Mouse (Mus musculus) C2C12 (cell line): ENCODE data around the gene Pik3cd. TPM values are rescaled to one million over a fixed set of nuclear protein-coding genes. Genes with fewer than 3 reads are reported as not detected.

Source experiments
- H3K27me3 ChIP-seq: one replicate; pipeline ENCODE4 v1.6.1; 2011; ENCODE audit not compliant: control insufficient read depth, insufficient read depth, insufficient read length
- H3K36me3 ChIP-seq: one replicate; pipeline ENCODE4 v1.6.1; 2011; ENCODE audit not compliant: control insufficient read depth, insufficient read depth
- H3K4me3 ChIP-seq: one replicate; pipeline ENCODE4 v1.5.1; 2011; ENCODE audit warnings: mild to moderate bottlenecking, control low read depth; ENCODE audit not compliant: poor library complexity, insufficient read depth, severe bottlenecking
- H3K79me2 ChIP-seq: one replicate; pipeline ENCODE4 v1.6.1; 2011; ENCODE audit not compliant: control insufficient read depth, insufficient read depth
- H3K79me3 ChIP-seq: one replicate; pipeline ENCODE4 v1.6.1; 2011; ENCODE audit warnings: low read depth, control low read depth
- H3ac ChIP-seq: one replicate; pipeline ENCODE3; 2011; ENCODE audit warnings: low read depth; ENCODE audit not compliant: control insufficient read depth, insufficient read length
- CEBPB ChIP-seq: IDR thresholded peaks from one replicate; pipeline ENCODE4 v1.6.1; 2011; ENCODE audit warnings: low read depth, mild to moderate bottlenecking, control low read depth, moderate library complexity
- CTCF ChIP-seq: IDR thresholded peaks from one replicate; pipeline ENCODE4 v1.5.1; 2011; ENCODE audit not compliant: control insufficient read depth, insufficient read depth, insufficient read length
- FOSL1 ChIP-seq: IDR thresholded peaks from one replicate; pipeline ENCODE4 v1.8.0; 2011; ENCODE audit warnings: mild to moderate bottlenecking, low read length; ENCODE audit not compliant: poor library complexity, insufficient read depth, severe bottlenecking
- MAX ChIP-seq: IDR thresholded peaks from one replicate; pipeline ENCODE4 v1.6.1; 2011; ENCODE audit warnings: mild to moderate bottlenecking, control low read depth
- MYOD1 ChIP-seq: IDR thresholded peaks from one replicate; pipeline ENCODE4 v1.6.1; 2011; ENCODE audit warnings: low read depth; ENCODE audit not compliant: control insufficient read depth, insufficient read length
- MYOG ChIP-seq: IDR thresholded peaks from one replicate; pipeline ENCODE4 v1.6.1; 2011; ENCODE audit not compliant: control insufficient read depth, insufficient read length; ENCODE audit errors: extremely low read depth
- USF1 ChIP-seq: IDR thresholded peaks from one replicate; pipeline ENCODE4 v1.6.1; 2011; ENCODE audit warnings: low read depth, mild to moderate bottlenecking, control low read depth, moderate library complexity
- polyA plus RNA-seq: library from polyadenylated mRNA; unstranded; fragments of >200 nt; fragmentation: generic; extraction: Trizol; gene quantifications from one replicate; pipeline ENCODE4 v1.2.1, GENCODE M21; 2012; ENCODE audit warnings: missing spikeins

Pik3cd gene
- polyA plus RNA-seq, 1 experiment = 1.5 TPM

DNA sequence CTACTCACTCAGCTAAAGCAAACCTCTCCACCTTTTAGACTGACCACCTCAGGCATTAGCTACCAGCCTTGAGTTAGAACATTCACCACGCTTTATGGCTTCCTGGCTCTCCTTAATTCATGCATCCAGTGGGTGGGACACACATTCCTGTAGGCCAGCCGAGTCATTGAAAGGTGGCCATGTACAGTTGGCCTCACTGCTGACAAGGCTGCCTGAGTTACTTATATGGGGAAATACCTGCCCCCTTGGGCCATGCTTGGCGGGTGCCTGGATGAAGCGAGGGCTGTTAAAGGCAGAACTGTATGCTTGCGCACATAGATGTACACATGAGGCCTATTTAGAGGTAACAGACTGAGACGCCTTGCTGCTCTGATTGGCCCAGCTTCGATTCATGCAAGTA lies 37.9 kb upstream of the Pik3cd start:
- no peaks in the 10 kb centered on the region for H3K27me3 ChIP-seq
- TF ChIP-seq CEBPB (no peak), MYOD1 (no peak), MYOG (no peak), CTCF (no peak), MAX (no peak), FOSL1 (no peak), USF1 (no peak)
- H3K79me2 ChIP-seq = peaks cover 24% of the 10 kb centered on the region
- H3K79me3 ChIP-seq = peaks cover 20% of the 10 kb centered on the region
- peaks cover 13% of the 10 kb centered on the region for H3K36me3 ChIP-seq
- H3K4me3 ChIP-seq = no peak overlapping the region
- H3ac ChIP-seq = no peak overlapping the region

DNA sequence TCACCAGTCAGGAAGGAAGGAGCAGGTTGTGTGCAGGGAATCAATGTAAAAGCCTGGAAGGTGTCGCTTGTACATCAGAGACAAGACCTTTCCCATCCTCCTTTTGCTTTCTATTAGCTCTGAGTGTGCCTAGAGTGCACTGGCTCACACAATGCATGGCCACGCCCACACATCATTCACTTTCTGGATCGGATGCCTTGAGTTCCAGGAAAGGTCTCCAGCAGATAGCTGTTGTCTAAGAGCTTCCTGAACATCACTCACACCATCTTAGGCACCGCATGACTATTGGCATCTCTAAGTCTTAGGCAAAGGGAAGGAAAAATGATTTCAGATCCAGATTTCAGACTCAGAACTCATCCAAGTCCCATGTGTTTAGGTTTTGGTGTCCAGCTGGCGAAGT lies 37.1 kb upstream of the Pik3cd start:
- H3K79me2 ChIP-seq = peaks cover 32% of the 10 kb centered on the region
- no peaks in the 10 kb centered on the region for H3K27me3 ChIP-seq
- H3K36me3 ChIP-seq = peaks cover 8% of the 10 kb centered on the region
- no peak overlapping the region for H3ac ChIP-seq
- peaks cover 28% of the 10 kb centered on the region for H3K79me3 ChIP-seq
- H3K4me3 ChIP-seq = no peak overlapping the region
- no peak for TF ChIP-seq USF1
- TF ChIP-seq CEBPB = no peak
- TF ChIP-seq CTCF = no peak
- TF ChIP-seq MYOD1 = no peak
- TF ChIP-seq MAX = no peak
- no peak for TF ChIP-seq FOSL1
- no peak for TF ChIP-seq MYOG

DNA sequence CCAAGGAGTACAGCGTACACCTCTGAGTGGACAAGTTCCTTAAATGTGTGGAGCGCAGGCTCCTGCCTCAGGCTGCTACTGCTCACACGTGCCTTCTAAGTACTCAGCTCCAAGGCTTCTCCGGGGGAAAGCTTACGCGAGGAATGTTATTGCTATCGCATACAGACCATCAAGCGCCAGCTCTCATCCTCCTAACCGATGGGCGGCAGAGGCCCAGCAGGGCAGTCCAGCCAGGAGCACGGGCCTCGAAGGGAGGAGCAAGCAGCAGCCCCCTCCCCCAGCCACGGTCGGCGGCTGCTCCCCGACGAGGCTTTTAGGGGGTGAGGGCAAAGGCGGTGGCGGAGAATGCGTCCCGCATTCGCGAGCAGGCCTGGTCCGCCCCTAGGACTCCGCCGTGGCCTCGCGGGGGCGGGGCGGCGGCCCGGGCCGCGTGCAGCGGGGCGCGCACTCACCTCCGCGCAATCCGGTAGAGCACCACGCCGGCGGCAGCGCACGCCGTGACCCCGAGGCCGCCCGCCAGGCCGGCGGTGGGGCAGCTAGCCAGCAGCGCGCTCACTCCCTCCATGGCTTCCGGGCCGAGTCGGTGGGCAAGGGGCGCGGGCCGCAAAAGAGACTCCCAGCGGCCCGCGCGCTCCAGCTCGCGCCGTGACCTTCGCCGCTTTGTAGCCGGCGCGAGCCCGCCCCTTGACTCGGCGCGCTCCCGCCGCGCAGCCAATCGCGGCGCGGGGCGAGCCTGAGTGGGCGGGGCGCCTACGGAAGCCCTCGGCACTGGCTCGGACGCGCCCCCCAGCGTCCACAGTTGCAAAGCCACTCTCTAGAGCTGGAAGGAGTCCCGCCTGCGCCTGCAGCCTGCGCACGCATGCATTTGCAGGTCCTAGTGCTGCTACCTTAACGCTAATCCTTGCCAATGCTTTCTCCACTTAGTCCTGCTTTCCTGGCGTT lies 35.3 kb upstream of the Pik3cd start, which contains the start of gene Tmem201:
TSS of gene Tmem201 (minus strand) at position 662 of the 942 bp plus-strand sequence.
- Histone ChIP-seq H3K79me2 (peaks cover 51% of the 10 kb centered on the region), H3K36me3 (no peaks in the 10 kb centered on the region), H3K4me3 (peak within 1 kb of the TSS; percentile 56), H3K27me3 (no peaks in the 10 kb centered on the region), H3ac (peak within 1 kb of the TSS; percentile 89), H3K79me3 (peaks cover 43% of the 10 kb centered on the region)
- TF ChIP-seq MAX (no peak), MYOD1 (no peak), USF1 (no peak), FOSL1 (no peak), CTCF (peak; percentile 97)

DNA sequence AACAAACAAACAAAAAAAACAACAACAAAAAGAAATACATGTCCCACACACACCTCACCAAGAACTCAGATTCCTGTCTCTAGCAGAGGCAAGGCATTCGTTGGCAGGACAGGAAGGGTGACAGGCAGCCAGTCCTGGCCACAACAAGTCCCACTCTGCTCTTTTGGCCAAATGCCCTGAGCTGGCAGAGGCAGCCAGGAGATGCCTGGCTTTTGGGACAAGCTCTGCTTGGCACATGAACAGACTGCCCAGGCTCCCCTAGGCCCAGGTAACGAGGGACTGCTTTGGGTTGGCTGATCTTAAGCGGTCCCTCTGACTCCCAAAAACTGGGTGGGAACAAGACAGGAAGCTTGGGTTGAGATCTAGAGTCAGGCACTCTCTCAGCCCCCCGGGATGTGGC lies 34.2 kb upstream of the Pik3cd start:
- H3K27me3 ChIP-seq = no peaks in the 10 kb centered on the region
- peaks cover 50% of the 10 kb centered on the region for H3K79me3 ChIP-seq
- TF ChIP-seq MYOG (no peak), FOSL1 (no peak), USF1 (no peak), CTCF (no peak), MAX (no peak), MYOD1 (no peak)

DNA sequence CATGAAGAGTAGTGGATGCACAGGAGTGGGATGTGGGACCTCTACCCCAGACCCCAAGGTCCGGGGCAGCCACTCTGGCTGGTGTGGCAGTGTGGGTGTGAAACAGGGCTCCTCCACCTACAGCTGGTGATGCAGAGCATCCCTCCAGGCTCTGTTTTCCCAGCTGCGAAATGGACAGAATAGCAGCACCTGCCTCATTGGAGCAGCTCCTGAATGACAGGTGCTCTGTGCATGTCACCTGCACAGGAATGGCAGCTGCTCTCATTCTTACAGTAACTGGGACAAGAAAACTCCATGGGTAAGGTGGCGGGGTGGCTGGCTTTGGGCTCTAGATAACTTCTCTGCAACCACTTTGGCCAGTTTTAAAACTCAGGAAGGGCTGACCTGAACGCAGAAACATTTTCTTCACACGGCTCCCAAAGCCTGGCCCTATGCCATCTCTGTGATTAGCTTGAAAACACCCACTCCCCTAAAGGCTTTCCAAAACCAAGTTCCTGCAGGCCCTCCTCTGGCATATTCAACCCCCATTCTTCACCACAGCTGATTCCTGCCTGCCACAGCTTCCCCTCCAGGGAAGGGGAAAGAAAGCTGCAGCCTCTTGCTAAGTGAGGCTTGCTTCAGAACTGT lies 33.4 kb upstream of the Pik3cd start:
- Histone ChIP-seq H3K36me3 (peaks cover 8% of the 10 kb centered on the region), H3K79me2 (peaks cover 70% of the 10 kb centered on the region), H3K79me3 (peaks cover 54% of the 10 kb centered on the region), H3K27me3 (no peaks in the 10 kb centered on the region), H3ac (no peak overlapping the region), H3K4me3 (no peak overlapping the region)
- no peak for TF ChIP-seq CEBPB

More for the DNA sequence above, 34.2 kb upstream of the Pik3cd start:
- Histone ChIP-seq H3ac (peak overlapping the region; percentile 89), H3K4me3 (peak overlapping the region; percentile 56), H3K36me3 (peaks cover 4% of the 10 kb centered on the region), H3K79me2 (peaks cover 61% of the 10 kb centered on the region)
